Mouse (Mus musculus): ENCODE measurements at regions not wholly inside any gene's neighbourhood (a gene's known extent, or its start where the extent isn't known, plus 50 kb on each side); places are given as distances from the start of the nearest gene placed in this dataset.

DNA sequence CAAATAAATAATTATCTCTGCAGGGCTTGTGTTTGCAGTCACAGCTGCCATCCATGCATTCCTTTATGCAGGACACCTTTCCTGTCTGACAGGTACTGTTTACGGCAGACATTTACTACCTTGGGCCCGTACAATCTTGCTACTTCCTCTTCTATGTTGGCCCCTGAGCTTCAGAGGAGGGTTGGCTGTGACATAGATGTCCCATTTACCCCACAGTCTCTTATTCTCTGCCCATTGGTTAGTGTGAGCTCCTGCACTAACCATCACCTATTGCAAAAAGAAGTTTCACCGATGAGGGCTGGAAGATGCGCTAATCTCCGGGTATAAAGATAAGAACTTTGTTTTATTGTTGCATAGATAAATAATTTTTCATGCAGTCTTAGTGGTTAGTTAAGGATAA is 181.1 kb upstream of the Nr5a2 start:
- H3K36me3 ChIP-seq = no peaks in the 10 kb centered on the region
- 84% methylated on average over 5 of the region's 5 CpGs for WGBS
- H3K4me2 ChIP-seq (replicated peaks) = no peak overlapping the region
- no peak overlapping the region for H3K9ac ChIP-seq
- H3K4me3 ChIP-seq = no peak overlapping the region
- no peaks in the 10 kb centered on the region for H3K4me1 ChIP-seq
- no peaks in the 10 kb centered on the region for H3K27me3 ChIP-seq (replicated peaks)
- no peak overlapping the region for H3K27ac ChIP-seq
- H3K9me3 ChIP-seq = no peaks in the 10 kb centered on the region
- no peak for ATAC-seq (ENCODE audit: low FRiP score, low read depth)

DNA sequence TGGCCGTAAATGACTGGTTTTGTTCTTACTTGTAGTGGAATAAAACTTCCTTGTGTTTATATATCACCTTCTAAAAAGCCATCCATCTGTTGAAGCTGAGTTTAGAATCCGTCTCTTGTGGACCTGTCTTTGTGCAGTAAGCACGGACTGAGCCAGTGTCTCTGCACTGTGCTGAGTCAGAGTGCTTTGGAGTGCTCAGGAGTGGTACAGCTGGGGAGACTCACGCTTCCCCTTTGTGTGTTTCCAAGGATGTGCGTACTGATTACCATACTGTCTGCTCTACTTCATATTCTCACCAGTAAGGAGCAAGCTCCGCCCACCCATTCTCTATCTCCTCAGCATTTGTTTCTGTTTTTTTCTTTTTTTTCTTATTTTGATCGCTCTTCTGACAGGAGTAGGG is 175.9 kb upstream of the Nr5a2 start:
- Histone ChIP-seq H3K9me3 (no peaks in the 10 kb centered on the region), H3K27ac (no peak overlapping the region), H3K36me3 (no peaks in the 10 kb centered on the region), H3K27me3 (replicated peaks) (no peaks in the 10 kb centered on the region), H3K4me3 (no peak overlapping the region), H3K4me1 (no peaks in the 10 kb centered on the region), H3K4me2 (replicated peaks) (no peak overlapping the region), H3K9ac (no peak overlapping the region)
- no peak for ATAC-seq (ENCODE audit: low FRiP score, low read depth)
- WGBS = 74% methylated on average over 7 of the region's 7 CpGs

DNA sequence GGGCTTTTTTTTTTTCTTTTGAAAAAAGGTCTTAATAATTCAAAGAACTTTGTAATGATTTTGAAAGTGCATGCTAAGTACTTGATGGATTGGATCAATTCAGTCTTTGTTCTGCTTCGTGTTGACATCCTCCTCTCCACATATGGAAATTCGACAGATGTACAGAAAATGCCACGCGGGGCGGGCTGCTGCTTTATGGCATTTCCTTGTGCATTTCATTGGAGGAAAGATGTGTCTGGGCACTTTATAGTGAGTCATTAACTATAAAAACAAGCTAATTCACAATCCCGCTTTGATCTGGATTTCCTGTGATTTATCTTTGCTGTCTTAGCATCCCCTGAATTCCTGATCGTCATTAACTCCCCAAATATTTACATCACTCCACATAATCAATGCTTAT is 173.5 kb upstream of the Nr5a2 start:
- Histone ChIP-seq H3K9me3 (no peaks in the 10 kb centered on the region), H3K27me3 (replicated peaks) (no peaks in the 10 kb centered on the region), H3K27ac (no peak overlapping the region), H3K9ac (no peak overlapping the region), H3K4me1 (peaks cover 12% of the 10 kb centered on the region), H3K36me3 (no peaks in the 10 kb centered on the region), H3K4me2 (replicated peaks) (no peak overlapping the region), H3K4me3 (no peak overlapping the region)
- WGBS = 41% methylated on average over 7 of the region's 7 CpGs
- no peak for ATAC-seq (ENCODE audit: low FRiP score, low read depth)

DNA sequence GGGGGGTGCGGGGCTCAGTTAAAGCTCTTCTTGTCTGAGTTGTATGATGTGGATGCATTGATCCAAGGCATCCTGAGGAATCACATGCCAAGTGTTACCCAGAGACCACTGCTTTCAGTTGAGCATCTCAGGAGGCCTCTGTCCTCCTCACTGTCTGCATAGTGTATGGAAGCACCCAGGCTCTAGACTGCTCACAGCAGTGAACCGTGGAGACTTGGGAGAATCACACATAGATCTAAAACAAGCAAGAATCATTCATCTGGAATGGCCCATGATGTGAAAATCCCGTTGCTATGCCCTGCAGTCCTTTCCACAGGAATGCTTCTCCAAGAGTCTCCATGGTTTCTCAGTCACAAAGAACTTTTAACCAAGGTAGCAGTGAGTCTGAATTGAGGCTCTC is 170.0 kb upstream of the Nr5a2 start:
- Histone ChIP-seq H3K27ac (no peak overlapping the region), H3K4me1 (peaks cover 12% of the 10 kb centered on the region), H3K36me3 (no peaks in the 10 kb centered on the region), H3K27me3 (replicated peaks) (no peaks in the 10 kb centered on the region), H3K9ac (no peak overlapping the region), H3K9me3 (no peaks in the 10 kb centered on the region), H3K4me3 (no peak overlapping the region), H3K4me2 (replicated peaks) (no peak overlapping the region)
- ATAC-seq (ENCODE audit: low FRiP score, low read depth) = no peak
- 63% methylated on average over 3 of the region's 3 CpGs for WGBS

DNA sequence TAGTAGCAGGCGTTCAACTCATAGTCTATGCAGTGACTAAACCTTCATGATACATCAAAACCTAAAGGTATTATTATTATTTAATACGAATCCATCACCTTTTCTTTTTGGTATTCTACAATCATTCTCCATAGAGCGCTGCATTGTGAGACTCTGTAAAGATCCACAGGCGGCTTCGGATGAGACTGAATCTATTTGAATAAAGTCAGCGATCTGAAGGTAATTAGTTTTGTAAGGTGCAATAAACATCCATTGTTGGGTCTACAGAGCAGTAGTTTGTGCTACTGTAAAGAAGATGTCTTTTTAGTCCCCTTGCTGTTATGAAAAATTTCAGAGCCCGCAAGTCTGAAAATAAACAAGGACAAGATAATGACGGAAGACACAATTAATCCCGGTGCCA is 168.9 kb upstream of the Nr5a2 start:
- Histone ChIP-seq H3K4me1 (peaks cover 12% of the 10 kb centered on the region), H3K27ac (no peak overlapping the region), H3K36me3 (no peaks in the 10 kb centered on the region), H3K4me2 (replicated peaks) (no peak overlapping the region), H3K9me3 (no peaks in the 10 kb centered on the region), H3K27me3 (replicated peaks) (no peaks in the 10 kb centered on the region), H3K4me3 (no peak overlapping the region), H3K9ac (no peak overlapping the region)
- no peak for ATAC-seq (ENCODE audit: low FRiP score, low read depth)
- 40% methylated on average over 9 of the region's 9 CpGs for WGBS

- H3K4me2 ChIP-seq (replicated peaks) = no peak overlapping the region
- H3K27me3 ChIP-seq (replicated peaks) = no peaks in the 10 kb centered on the region
- H3K27ac ChIP-seq = no peak overlapping the region
- ATAC-seq (ENCODE audit: low FRiP score, low read depth) = no peak
- no peaks in the 10 kb centered on the region for H3K4me1 ChIP-seq
- no peaks in the 10 kb centered on the region for H3K36me3 ChIP-seq
- H3K9me3 ChIP-seq = no peaks in the 10 kb centered on the region
- no peak overlapping the region for H3K9ac ChIP-seq
- H3K4me3 ChIP-seq = no peak overlapping the region
- WGBS = 79% methylated on average over 3 of the region's 3 CpGs
Observed at GRCm38 (mm10) chr1:137117866-137118265, 157.6 kb upstream of the Nr5a2 start.

GRCm38 (mm10) chr1:137106444-137106843 is 146.2 kb upstream of the Nr5a2 start:
- Histone ChIP-seq H3K4me3 (no peak overlapping the region), H3K36me3 (no peaks in the 10 kb centered on the region), H3K27me3 (replicated peaks) (no peaks in the 10 kb centered on the region), H3K9me3 (no peaks in the 10 kb centered on the region), H3K4me2 (replicated peaks) (no peak overlapping the region), H3K9ac (no peak overlapping the region), H3K4me1 (no peaks in the 10 kb centered on the region), H3K27ac (no peak overlapping the region)
- ATAC-seq (ENCODE audit: low FRiP score, low read depth) = no peak
- WGBS = 85% methylated on average over 2 of the region's 2 CpGs

DNA sequence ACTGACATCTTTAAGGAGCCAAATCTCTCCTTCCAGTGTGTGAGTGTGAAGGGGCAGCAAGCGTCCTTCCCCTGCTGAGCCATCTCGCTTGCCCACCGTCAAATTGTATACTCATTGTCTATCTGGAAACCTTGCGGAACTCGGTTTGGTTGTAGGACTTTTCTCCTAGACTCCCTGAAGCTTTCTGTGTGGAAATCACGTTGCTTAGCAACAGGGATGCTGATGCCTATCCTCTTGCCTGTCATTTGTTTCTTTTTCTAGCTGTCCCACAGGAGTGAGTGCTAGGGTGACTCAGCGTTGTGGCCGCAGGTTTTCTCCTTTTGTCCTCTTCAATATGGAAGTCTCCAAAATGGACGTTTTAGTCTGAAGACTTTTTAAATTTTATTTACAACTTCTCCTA is 131.5 kb upstream of the Nr5a2 start:
- Histone ChIP-seq H3K27ac (no peak overlapping the region), H3K4me3 (no peak overlapping the region), H3K9ac (no peak overlapping the region), H3K36me3 (no peaks in the 10 kb centered on the region), H3K27me3 (replicated peaks) (no peaks in the 10 kb centered on the region), H3K9me3 (no peaks in the 10 kb centered on the region), H3K4me1 (no peaks in the 10 kb centered on the region), H3K4me2 (replicated peaks) (no peak overlapping the region)
- WGBS = 10% methylated on average over 9 of the region's 9 CpGs
- ATAC-seq (ENCODE audit: low FRiP score, low read depth) = no peak

DNA sequence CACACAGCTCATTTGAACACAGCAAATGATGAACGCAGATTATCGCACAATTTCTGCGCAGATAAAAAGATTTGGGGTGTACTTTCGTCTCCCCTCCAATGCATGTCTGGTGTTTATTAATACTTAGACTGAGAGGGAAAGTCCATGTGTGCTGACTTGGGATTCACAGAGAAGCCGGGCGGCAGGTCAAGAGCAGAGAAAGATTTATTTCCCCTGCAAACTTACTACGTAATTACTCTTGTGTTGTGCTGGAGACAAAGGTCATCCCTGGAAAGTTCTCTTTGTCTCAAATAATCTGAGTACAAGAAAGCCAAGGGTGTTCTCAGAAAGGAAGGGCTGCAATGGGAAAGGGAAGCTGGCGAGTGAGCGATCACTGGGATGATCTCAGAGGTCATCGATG is 127.9 kb upstream of the Nr5a2 start:
- no peak for ATAC-seq (ENCODE audit: low FRiP score, low read depth)
- WGBS = 60% methylated on average over 10 of the region's 10 CpGs

GRCm38 (mm10) chr1:137086766-137087165 is 126.5 kb upstream of the Nr5a2 start:
- H3K27ac ChIP-seq = no peak overlapping the region
- WGBS = 93% methylated on average over 3 of the region's 3 CpGs
- no peaks in the 10 kb centered on the region for H3K36me3 ChIP-seq
- H3K9ac ChIP-seq = no peak overlapping the region
- H3K4me2 ChIP-seq (replicated peaks) = no peak overlapping the region
- H3K9me3 ChIP-seq = no peaks in the 10 kb centered on the region
- no peaks in the 10 kb centered on the region for H3K4me1 ChIP-seq
- H3K4me3 ChIP-seq = no peak overlapping the region
- no peak for ATAC-seq (ENCODE audit: low FRiP score, low read depth)
- H3K27me3 ChIP-seq (replicated peaks) = no peaks in the 10 kb centered on the region

More for the DNA sequence above, 127.9 kb upstream of the Nr5a2 start:
- Histone ChIP-seq H3K4me3 (no peak overlapping the region), H3K36me3 (no peaks in the 10 kb centered on the region), H3K27ac (no peak overlapping the region), H3K9me3 (no peaks in the 10 kb centered on the region), H3K9ac (no peak overlapping the region), H3K27me3 (replicated peaks) (no peaks in the 10 kb centered on the region), H3K4me2 (replicated peaks) (no peak overlapping the region), H3K4me1 (no peaks in the 10 kb centered on the region)

- WGBS = 57% methylated on average over 1 of the region's 1 CpGs
- no peaks in the 10 kb centered on the region for H3K36me3 ChIP-seq
- no peak for ATAC-seq (ENCODE audit: low FRiP score, low read depth)
- H3K4me2 ChIP-seq (replicated peaks) = no peak overlapping the region
- no peaks in the 10 kb centered on the region for H3K27me3 ChIP-seq (replicated peaks)
- no peaks in the 10 kb centered on the region for H3K4me1 ChIP-seq
- no peak overlapping the region for H3K9ac ChIP-seq
- no peak overlapping the region for H3K4me3 ChIP-seq
- no peaks in the 10 kb centered on the region for H3K9me3 ChIP-seq
- no peak overlapping the region for H3K27ac ChIP-seq
Observed at GRCm38 (mm10) chr1:137083500-137083899, 123.3 kb upstream of the Nr5a2 start.

DNA sequence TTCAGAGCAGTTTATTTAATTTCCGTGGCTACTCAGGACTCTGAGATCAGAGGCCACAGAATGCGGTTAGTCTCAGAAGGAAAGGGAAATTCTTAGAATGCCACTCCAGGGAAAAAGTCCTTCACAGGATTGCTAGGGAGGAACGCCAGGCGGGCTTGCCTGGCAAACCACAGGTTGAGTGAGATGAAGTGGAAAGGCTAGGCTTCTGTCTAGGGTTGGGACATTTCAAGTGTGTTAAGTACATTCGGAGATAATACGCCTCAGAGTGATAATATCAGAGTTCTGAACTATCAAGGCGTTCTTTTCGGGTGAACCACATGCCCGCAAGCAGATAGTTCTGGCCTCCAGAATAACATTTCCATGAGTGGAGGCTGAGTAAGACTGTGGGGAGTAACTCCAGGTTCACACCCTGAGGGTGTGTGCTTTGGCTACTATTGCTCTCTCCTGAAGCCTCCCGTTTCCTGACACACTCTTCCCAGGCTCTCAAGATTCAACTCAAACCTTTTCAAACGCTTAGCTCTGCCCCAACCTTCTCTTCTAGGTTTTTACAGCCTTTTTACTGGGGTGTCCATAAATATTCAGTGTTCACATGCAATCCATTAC is 119.3 kb upstream of the Nr5a2 start:
- ATAC-seq (ENCODE audit: low FRiP score, low read depth) = no peak
- no peaks in the 10 kb centered on the region for H3K9me3 ChIP-seq
- no peaks in the 10 kb centered on the region for H3K27me3 ChIP-seq (replicated peaks)
- no peaks in the 10 kb centered on the region for H3K36me3 ChIP-seq
- no peaks in the 10 kb centered on the region for H3K4me1 ChIP-seq
- no peak overlapping the region for H3K4me2 ChIP-seq (replicated peaks)
- whole genome bisulfite sequencing = 85% methylated on average over 11 of the region's 11 CpGs
- no peak overlapping the region for H3K4me3 ChIP-seq
- H3K9ac ChIP-seq = no peak overlapping the region
- H3K27ac ChIP-seq = no peak overlapping the region

DNA sequence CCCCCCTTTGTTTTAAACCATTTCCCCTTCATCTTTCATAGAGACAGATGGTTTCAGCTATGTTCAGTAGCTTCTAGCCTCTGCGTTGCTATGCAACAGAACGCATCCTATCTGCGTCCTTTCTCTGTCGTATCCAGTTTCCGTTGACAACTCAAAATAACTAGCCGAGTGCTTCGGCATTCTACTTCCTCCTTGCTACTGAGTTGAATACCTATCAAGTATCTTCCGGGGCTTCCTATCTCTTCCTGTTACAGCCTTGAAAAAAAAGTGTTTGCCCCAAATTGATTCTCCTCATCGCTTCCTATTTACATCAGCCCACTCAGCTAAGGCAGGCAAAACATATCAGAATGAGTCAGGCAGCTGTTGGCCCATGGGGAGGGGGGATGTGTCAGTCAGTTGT is 114.5 kb upstream of the Nr5a2 start:
- no peaks in the 10 kb centered on the region for H3K9me3 ChIP-seq
- 69% methylated on average over 9 of the region's 9 CpGs for WGBS
- no peaks in the 10 kb centered on the region for H3K27me3 ChIP-seq (replicated peaks)
- no peak for ATAC-seq (ENCODE audit: low FRiP score, low read depth)
- H3K4me1 ChIP-seq = no peaks in the 10 kb centered on the region
- no peak overlapping the region for H3K9ac ChIP-seq
- no peak overlapping the region for H3K27ac ChIP-seq
- no peaks in the 10 kb centered on the region for H3K36me3 ChIP-seq
- no peak overlapping the region for H3K4me3 ChIP-seq
- H3K4me2 ChIP-seq (replicated peaks) = no peak overlapping the region; the same call in 1 of the 2 replicates

Data from neural tube, embryonic 12.5 days (tissue).